Mouse (Mus musculus) regulatory T cell (primary cell): Measurements from ENCODE around the gene C1ra.
"Not testable (repeated sequence)": the region's sequence is repeated elsewhere in the genome, so short reads cannot be mapped to it uniquely, and the experiment has no call there.

Experiments
- in situ Hi-C: fragments of 300-600 bp; cut with MboI, MseI; formaldehyde crosslinking; loops from one replicate; pipeline ENCODE4 v1.15.1; 2025; ENCODE audit warnings: high pct_unique_total_duplicates

The C1ra gene

GRCm38 (mm10) chr6:124485414-124486144 lies 26.6 kb upstream of the C1ra start:
- in situ Hi-C loops = no loop called here

DNA sequence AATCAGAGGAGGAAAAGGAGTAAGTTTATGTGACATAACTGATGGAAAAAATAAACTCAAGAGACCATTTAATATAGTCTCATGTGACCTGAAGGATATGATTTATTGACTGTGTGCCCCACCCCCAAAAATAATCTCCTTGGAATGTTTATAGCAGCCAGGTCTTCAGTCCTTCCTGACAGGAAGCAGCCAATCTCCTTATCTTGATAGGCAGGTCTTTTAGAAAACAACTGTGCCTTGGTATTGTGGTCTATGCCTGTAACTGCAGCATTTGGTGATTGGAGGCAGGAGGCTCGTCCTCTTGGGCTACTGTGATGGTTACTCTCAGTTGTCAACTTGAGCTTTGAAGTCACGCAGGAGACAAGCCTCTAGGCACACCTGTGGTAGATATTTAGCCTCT lies 24.7 kb upstream of the C1ra start:
- in situ Hi-C loops = no loop called here

DNA sequence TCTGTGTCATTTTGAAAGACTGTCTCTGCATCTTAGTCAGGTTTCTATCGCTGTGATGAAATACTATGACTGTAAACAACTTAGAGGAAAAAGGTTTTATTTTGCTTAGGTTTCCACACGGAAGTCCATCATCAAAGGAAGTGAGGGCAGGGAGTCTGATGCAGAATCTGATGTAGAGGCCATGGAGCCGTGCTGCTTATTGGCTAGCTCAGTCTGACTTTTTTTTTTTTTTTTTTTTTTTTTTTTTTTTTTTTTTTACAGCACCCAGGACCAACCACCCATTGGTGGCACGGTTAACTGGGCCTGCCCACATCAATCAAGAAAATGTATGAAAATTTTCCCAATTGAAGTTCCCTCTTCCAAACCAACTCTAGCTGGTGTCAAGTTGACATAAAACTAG lies 23.3 kb upstream of the C1ra start:
- in situ Hi-C loops = no loop called here

DNA sequence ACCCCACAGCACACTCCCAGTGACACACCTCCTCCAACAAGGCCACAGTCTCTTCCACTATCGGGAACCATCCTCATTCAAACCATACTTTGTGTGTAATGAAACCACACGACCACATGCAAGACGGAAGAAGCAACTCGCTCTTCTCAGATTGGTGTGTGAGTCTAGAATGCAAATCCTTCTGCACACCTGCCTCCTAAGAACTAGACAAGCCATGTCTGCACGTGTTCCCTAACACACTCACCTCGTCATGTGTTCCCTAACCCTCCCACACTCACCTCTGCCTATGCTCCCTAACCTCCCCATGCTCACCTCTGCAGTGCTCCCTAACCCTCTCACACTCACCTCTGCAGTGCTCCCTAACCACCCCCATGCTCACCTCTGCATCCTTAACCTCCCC lies 20.8 kb upstream of the C1ra start:
- in situ Hi-C loops = no loop called here

DNA sequence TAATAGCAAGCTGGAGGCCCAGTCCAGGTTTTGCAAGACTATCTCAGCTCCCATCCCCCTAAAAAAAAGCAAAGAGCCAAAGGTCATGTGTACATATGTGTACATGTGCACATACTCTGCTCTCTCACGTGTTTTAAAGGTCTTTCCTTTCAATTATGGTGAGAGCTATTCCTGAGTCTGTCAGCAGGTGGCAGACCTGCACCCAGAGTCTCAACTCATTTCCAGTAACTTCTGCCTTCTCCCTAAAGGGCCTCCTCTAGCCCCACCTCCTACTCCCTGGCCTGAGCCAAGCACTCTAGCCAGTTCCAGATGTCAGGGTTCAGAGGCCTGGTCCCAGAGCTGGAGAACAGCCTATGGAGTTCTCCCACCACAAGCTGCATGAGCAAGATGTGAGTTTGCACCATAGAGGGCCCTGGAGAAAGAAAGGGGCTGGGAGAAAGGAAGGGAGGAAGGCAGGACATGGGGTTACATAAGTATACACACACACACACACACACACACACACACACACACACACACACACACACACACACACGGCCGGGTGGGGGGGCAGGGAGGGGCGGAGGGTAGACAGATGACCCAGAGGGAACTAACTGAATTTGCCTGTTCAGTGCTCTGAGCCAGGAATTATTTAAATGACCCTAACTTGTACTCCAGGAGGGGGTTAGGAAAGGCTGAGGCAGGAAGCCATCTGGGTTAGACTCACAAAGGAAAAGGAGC lies 19.2 kb upstream of the C1ra start, which contains the start of gene C1rl:
C1rl (plus strand) TSS at position 272 of the 720 bp plus-strand sequence.
- in situ Hi-C loops = no loop called here

DNA sequence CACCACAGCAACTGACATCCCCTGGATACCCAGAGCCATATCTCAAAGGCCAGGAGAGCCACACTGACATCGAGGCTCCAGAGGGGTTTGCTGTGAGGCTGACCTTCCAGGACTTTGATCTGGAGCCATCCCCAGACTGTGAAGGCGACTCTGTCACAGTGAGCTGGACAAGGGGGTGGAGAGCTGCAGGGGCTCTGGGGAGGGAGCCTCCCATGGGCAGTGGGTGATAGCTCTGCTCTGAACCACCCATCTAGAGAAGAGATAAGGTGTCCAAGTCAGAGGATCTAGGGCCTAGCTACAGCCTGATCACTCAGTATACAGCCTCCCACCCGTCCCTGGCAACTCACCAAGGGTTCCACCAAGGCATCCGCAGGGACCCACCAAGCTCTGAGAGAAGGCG lies 18.3 kb upstream of the C1ra start:
- in situ Hi-C loops = no loop called here

DNA sequence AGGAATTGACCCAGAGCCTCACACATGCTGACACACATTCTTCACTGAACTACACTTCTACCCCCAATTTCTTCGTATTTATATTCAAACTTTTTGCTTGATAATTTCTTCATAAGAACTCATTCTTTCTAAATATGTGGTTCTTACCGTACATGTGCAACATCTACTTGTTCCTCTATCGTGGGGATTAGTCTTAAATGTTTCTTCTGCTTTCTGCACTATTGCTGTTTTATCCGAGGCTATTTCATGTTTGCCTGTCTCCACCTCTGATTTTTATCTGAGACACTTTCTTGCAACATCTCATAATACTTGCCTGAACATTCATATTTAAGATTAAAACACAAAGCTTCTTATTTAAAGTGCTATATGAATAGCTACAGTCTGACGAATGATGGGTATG lies 16.2 kb upstream of the C1ra start:
- in situ Hi-C loops = no loop called here

- in situ Hi-C loops = no loop called here
These were observed 12.2 kb upstream of the C1ra start for GRCm38 (mm10) chr6:124499914-124500566.

DNA sequence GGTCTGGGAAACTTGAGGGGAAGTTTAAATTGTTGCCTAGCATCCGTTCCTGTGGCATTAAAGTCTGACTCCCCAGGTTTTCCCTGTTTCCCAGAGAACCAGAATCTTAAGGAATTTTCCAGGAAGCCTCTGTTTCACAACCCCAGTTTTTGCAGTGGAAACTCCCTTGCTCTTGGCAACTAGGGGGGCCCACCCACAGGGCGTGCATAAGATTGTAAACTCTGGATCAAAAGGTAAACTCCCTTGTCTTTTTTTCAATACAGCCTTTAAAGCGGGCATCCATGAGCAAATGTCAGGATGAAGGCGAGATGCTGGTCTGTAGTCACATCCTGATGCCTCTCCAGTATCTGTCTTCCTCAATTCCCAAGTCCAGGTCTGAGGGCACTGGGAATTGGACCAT lies 10.7 kb upstream of the C1ra start:
- in situ Hi-C loops = no loop called here

DNA sequence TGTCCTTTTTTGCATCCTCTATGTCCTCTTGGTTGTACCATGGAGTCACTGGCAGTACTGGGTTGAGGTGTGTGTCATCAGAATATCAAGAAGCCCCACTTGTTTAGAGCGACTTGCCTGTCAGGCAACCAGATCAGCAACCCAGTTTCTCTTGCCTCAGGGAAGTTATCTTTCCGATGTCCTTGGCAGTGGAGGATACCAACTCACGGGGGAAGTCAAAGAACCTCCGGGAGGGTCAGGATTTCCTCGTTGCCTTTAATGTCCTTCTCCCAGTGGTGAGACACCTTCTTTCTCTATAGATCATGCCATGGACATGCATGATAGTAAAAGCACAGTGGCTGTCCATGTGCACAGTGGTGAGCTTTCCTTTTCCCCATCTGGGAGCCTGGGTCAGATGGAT lies 10.2 kb upstream of the C1ra start:
- in situ Hi-C loops = no loop called here

- in situ Hi-C loops = no loop called here
These were observed 7.2 kb upstream of the C1ra start for GRCm38 (mm10) chr6:124505028-124505427.

DNA sequence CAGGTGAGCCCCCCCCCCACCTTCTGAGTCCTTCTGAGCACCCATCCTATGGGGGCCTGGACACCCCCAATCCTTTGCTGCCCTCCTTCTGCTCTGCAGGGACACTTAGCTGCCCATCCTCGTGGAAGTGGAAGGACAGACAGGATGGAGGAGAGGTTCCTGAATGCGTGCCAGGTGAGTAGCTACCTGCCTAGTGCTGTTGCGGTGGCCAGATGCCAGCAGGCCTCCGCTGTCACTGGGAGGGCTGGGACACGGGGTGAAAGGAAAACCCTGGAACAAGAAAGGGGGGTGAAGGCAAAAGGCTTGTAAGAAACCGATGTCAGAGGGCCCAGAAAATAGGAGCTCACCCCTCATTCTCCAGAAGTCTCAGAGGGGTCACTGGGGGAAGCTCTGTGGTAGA lies 5.2 kb upstream of the C1ra start:
- in situ Hi-C loops = no loop called here

- in situ Hi-C loops = no loop called here
These were observed 3.9 kb upstream of the C1ra start for GRCm38 (mm10) chr6:124508292-124508691.

- in situ Hi-C loops = not testable (repeated sequence)
These were observed 3.0 kb upstream of the C1ra start for GRCm38 (mm10) chr6:124509192-124509591.

DNA sequence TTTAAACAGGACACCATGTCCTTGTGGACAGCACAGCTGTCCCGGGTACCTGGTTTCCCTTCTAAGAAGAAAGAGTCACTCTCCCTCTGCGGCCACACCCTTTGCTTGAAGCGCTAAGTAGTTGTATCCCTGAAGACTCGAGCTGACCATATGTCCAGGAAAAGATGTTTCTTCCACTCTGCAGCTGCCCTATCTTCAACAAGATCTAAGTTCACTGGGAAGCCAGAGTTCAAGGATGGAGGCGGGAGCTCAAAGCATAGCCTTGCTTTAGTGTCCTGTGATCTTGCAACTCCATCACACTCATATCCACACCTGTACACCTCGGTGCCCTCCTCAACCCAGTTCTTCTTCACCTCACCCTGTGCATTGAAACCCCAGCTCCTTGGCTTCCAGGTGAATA lies 269 bp upstream of the C1ra start:
- in situ Hi-C loops = no loop called here

GRCm38 (mm10) chr6:124517733-124518132 lies 5.5 kb downstream of the C1ra start:
- in situ Hi-C loops = loop anchor here (5.0 kb wide), 1 partner anchor 55 kb away; the partner anchor contains the start of gene C1rb

DNA sequence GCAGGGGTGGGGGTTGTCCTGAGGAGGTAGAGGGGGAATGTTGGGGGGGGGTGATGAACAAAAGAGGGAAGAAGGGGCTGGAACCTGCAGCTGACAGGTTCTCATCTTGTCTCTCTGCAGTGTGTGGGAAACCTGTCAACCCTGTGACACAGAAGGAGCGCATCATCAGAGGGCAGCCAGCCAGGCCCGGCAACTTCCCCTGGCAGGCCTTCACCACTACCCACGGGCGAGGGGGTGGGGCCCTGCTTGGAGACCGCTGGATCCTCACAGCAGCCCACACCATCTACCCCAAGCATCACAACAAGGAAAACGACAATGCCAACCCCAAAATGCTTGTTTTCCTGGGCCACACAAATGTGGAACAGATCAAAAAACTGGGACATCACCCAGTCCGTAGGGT lies 9.9 kb downstream of the C1ra start:
- in situ Hi-C loops = not testable (repeated sequence)

DNA sequence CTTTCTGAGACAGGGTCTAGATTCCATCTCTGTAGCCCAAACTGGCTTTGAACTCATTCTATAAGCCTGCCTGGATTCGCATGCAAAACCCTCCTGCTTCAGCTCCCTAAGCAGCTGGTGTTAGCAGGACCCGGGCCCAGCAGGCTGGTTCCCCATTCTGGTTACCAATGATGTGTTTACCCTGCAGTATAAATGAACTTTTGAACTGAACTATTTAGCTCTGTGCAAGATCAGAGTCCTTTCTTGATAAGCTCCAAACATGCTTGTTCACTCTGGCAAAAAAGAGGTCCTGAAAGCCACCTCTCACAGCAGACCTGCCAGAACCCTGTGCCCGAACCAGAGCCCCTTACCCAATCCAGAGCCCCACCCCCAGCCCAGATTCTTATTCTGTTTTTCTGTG lies 15.7 kb downstream of the C1ra start:
- in situ Hi-C loops = no loop called here

DNA sequence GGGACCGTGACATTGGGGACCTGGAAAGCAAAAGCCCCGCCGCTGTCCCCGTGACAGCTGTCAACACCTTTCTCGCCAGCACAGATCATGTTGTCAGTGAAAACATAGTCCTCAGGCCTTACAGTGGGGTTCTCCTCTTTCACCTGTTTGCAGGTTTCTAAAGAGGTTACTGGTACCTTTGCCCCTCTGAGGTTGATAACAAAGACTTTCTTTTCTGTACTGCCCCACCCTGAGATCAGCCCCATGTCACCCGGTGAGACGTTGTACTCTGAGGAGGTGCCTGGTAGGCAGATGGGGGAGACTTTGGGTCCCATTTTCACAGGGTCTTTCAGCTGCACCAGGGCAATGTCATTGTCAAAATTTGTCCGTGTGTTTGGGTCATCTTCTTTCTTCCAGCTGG lies 18.9 kb downstream of the C1ra start:
- in situ Hi-C loops = loop anchor here (5.0 kb wide), 1 partner anchor 96 kb away; no protein-coding TSS in a partner anchor

DNA sequence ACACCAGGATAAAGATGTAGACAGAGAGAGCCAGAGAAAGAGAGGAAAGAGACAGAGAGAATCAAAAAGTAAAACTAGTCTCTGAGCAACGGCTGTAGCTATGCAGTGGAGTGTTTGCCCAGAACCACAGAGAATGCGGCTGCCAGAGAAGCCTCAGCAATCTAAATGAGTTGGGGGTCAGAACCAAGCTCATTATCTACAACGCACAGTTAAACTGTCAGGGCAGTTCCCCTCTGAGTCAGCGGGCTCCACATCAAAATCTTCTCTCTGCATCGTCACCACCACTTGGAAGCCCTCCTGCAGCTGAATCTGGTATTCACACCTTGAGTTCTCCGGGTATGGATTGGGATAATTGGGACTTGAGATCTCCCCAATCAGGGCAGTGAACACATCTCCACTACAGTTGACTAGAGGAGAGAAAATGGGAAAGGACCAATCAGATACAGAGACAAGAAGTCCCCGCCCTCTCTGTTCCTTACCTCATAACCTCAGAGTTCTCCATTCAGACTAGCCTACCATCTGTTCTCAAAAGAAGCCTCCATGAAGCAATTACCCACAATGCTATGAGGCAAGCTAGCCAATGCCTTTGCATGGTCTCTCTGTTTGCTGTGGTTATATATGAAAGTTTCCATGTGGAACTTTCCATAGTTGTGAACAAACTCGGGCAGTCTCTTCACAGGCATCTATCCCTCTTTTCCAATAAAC lies 24.1 kb downstream of the C1ra start:
- in situ Hi-C loops = not testable (repeated sequence)

DNA sequence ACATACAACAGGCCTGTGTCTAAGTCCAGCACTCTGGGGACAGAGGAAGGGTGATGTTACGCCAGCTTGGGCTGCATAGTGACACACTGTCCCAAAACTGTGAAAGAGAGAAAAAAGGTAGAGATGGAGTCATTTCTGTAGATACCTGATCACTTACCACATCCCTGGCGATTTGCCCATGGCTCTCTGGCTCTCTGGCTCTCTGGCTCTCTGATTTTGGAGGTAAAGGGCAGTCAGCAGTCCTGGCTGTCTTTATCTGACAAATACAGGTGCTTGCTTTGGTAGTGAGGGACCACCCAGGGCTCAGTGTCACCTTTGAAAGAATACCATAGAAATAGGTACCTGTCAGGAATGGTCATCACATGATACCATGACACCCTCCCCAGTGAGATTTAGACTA lies 29.0 kb downstream of the C1ra start:
- in situ Hi-C loops = not testable (repeated sequence)

GRCm38 (mm10) chr6:124542284-124542683 lies 30.1 kb downstream of the C1ra start, which contains the start of gene C1s1:
Gene C1s1 (minus strand): TSS chr6:124542359.
- in situ Hi-C loops = not testable (repeated sequence)
